Mouse (Mus musculus): ENCODE data around the gene Gm1673. TPM values are rescaled to one million over a fixed set of nuclear protein-coding genes. Genes with fewer than 3 reads are reported as not detected.

The Gm1673 gene
- total RNA-seq, 2 experiments from 2014 or later = not detected

DNA sequence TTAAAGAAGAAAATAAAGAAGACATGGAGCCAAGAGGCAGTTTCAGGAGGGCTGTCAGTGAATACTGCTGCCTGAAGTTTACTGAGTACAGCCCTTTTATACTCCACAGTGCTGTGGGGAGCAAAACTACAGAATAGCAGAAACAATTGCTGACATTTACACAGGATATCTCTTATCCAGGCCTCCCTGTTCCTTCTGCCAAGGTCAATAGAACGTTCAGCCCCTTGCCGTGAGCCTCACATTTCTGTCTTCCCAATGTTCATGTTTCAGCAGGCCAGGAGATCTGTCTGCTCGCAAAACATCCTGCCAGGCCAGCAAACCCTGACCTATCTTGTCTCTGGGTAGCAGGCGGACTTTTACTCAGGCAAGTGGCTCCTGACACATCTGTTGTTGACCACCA, 23.9 kb upstream of the Gm1673 start:
- intact Hi-C loops (cut with DNase I) = loop anchor here (10.0 kb wide), 1 partner anchor 105 kb away; no protein-coding TSS in a partner anchor
- DNase-seq = no peak
- no peak overlapping the region for H3K27ac ChIP-seq
- no peak for TF ChIP-seq CTCF (IDR thresholded peaks at IDR 0.05)
- H3K4me3 ChIP-seq = no peak overlapping the region

DNA sequence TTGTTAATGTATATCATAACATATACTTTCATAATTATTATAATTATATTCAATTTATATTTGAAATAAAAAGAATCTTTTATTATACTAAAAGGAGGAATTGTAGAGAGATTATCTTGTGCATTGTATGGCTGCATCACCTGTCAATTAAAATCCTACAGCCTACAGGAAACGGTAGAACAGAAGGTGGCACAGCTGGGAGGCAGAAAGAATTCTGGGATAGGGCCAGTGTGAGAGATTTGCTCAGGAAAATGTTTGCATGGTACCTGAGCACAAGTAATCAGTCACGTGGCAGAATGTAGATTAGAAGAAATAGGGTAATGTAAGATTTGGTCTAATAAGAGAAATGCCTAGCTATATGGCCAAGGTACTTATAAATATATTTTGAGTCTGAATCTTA, 8.5 kb upstream of the Gm1673 start:
- intact Hi-C loops (cut with DNase I) = no loop called here
- no peak overlapping the region for H3K27ac ChIP-seq
- DNase-seq = no peak
- TF ChIP-seq CTCF (IDR thresholded peaks at IDR 0.05) = no peak
- H3K4me3 ChIP-seq = no peak overlapping the region

- H3K27ac ChIP-seq = no peak overlapping the region
- no peak overlapping the region for H3K4me3 ChIP-seq
- intact Hi-C loops (cut with DNase I) = no loop called here
- no peak for DNase-seq
- no peak for TF ChIP-seq CTCF (IDR thresholded peaks at IDR 0.05)
These were observed 7.0 kb upstream of the Gm1673 start for GRCm38 (mm10) chr5:33976267-33976666.

DNA sequence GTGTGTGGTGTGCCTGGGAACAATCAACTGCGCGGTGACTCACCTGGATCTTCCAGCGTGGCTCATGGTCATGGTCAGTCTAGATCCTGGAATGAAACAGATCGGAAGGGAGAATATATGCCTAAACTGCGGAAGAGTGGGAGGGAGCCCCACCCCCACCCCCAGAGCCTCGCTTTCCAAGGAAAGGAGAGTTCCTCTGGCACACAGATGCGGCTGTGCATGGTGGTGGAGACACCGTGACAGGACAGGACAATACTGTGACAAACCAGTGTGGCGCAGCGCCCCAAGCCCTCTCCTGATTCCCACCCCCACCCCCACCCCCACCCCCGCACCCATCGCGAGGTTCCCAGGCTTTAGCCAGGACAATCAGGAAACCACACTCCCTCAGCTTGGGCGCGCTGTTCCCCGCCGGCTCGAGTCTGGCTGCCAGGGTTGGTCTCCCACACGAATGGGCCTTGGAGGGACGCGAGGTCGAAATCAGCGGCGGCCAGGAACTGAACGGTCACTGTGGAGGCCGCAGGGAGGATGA, 438 bp upstream of the Gm1673 start:
- no peak for TF ChIP-seq CTCF (IDR thresholded peaks at IDR 0.05)
- DNase-seq = no peak

GRCm38 (mm10) chr5:33994671-33995625, 11.7 kb downstream of the Gm1673 start:
- intact Hi-C loops (cut with DNase I) = no loop called here
- peak overlapping the region; percentile 71; the same call in 1 of the 2 replicates for H3K4me3 ChIP-seq

More for the DNA sequence above, 438 bp upstream of the Gm1673 start:
- peak overlapping the region; percentile 24; the same call in 1 of the 2 replicates for H3K27ac ChIP-seq
- intact Hi-C loops (cut with DNase I) = no loop called here
- peak overlapping the region; percentile 87 for H3K4me3 ChIP-seq

GRCm38 (mm10) chr5:33995843-33996693, 12.8 kb downstream of the Gm1673 start, which contains the start of gene Nat8l:
Gene Nat8l (plus strand): TSS chr5:33995984.
- Histone ChIP-seq H3K4me3 (peak within 1 kb of the TSS; percentile 71), H3K27ac (no peak within 1 kb of the TSS)
- peak; percentile 43 for DNase-seq
- intact Hi-C loops (cut with DNase I) = no loop called here
- TF ChIP-seq CTCF (IDR thresholded peaks at IDR 0.05) = no peak

More at GRCm38 (mm10) chr5:33994671-33995625, 11.7 kb downstream of the Gm1673 start:
- H3K27ac ChIP-seq = no peak overlapping the region
- peak; percentile 38 for DNase-seq
- peak; percentile 46 for TF ChIP-seq CTCF (IDR thresholded peaks at IDR 0.05)

DNA sequence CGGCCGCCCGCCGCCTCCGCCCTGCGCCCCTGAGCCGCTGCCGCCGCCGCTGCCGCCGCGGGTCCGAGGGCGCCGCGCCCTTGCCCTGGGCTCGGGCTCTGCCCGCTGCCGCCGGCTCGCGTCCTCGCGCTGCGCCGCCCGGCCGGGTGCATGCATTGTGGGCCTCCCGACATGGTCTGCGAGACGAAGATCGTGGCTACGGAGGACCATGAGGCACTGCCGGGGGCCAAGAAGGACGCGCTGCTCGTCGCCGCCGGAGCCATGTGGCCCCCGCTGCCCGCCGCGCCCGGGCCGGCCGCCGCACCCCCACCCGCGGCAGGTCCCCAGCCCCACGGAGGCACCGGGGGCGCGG, 13.4 kb downstream of the Gm1673 start:
- Histone ChIP-seq H3K4me3 (peak overlapping the region; percentile 71), H3K27ac (no peak overlapping the region)
- no peak for TF ChIP-seq CTCF (IDR thresholded peaks at IDR 0.05)
- DNase-seq = no peak
- intact Hi-C loops (cut with DNase I) = no loop called here

DNA sequence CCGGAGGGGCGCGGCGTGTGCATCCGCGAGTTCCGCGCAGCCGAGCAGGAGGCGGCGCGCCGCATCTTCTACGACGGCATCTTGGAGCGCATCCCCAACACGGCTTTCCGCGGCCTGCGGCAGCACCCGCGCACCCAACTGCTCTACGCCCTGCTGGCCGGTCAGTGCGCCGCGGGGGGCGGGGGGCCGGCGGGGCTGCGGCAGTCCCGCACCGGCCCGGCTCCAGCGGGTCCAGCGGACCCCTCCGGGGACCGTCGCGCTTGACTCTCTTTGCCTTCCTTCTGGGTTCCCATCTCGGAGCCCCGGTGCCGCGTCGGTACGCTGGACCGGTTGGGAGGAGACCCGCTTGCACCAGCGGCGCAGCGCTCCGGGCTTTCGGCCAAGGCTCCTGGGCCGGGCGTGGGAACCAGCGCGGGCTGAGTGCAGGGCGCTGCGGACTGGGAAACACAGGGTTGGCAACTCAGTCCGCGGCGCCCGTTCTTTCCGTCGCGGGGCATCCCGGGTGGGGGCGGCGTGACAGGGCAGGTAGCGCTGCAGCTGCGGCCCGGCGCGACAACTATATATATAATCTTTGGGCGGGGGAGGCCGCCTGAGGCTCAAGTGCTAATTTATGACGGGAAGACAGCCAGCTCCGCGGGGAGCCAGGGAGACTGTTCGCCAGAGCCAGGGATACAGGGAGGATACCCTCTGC, 14.0 kb downstream of the Gm1673 start:
- Histone ChIP-seq H3K4me3 (peak overlapping the region; percentile 71), H3K27ac (no peak overlapping the region)
- TF ChIP-seq CTCF (IDR thresholded peaks at IDR 0.05) = no peak
- DNase-seq = peak; percentile 70
- intact Hi-C loops (cut with DNase I) = no loop called here

GRCm38 (mm10) chr5:33997829-33998504, 14.7 kb downstream of the Gm1673 start:
- DNase-seq = no peak
- H3K4me3 ChIP-seq = peak overlapping the region; percentile 71
- H3K27ac ChIP-seq = no peak overlapping the region
- intact Hi-C loops (cut with DNase I) = no loop called here
- TF ChIP-seq CTCF (IDR thresholded peaks at IDR 0.05) = no peak

DNA sequence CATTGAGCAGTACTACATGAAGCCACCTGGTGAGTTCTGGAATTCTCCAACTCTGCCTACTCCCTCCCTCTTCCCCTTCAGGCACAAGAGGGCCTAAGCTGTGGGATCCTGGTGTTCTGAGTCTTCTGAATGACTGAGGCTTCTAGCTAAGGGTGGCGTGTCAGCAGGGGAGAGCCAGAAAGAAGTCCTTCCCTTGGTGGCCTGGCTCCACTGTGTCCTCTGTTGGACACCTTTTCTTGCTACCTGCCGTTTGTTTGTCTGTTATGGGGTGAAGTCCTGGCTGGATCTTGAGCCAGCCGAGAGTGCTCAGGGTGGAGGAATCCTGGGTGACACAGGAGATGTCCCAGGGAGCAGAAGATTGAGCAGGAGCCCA, 15.3 kb downstream of the Gm1673 start:
- no peak for DNase-seq
- Histone ChIP-seq H3K4me3 (no peak overlapping the region), H3K27ac (no peak overlapping the region)
- TF ChIP-seq CTCF (IDR thresholded peaks at IDR 0.05) = no peak
- intact Hi-C loops (cut with DNase I) = no loop called here

DNA sequence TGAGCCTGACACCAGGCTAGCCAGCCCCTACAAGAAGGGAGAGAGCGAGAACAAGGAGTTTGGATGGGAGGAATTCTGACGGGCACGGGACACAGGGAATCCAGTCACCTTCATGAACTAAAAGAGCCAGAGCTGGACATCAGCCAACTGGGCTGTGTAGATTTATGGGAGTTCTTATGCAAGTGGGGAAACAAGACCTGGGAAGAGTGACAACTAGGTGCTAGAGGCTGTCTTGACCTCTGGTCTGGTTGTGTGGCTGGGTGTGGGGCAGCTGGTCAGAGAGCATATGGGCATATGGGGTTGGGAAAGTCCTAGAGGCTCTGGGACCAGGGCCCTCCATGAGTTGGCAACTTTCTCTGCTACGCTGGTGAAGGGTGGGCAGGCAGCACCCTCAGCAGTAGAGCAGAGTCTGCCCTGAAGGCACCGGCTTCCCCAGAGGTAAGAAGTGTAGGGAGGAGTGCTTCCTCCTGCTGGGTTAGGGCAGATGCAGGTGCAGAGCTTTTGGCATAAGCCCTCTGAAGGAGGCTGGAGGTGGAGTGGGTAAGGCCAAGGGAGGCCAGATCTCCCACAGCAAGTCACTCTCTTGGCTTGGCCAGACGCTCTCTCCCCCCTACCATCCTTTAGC, 16.3 kb downstream of the Gm1673 start:
- no peak overlapping the region for H3K4me3 ChIP-seq
- intact Hi-C loops (cut with DNase I) = no loop called here
- H3K27ac ChIP-seq = no peak overlapping the region
- no peak for TF ChIP-seq CTCF (IDR thresholded peaks at IDR 0.05)
- no peak for DNase-seq

Data from gastrocnemius, adult 2 months (tissue).